Mouse (Mus musculus): ENCODE measurements around the gene Gm10337.

- no peak for TF ChIP-seq POLR2A (IDR thresholded peaks at IDR 0.05; ENCODE audit: borderline replicate concordance, insufficient read depth, low read length)
- TF ChIP-seq CTCF (IDR thresholded peaks at IDR 0.05; ENCODE audit: borderline replicate concordance, insufficient read depth, low read depth, low read length): no peak
These were observed 1.7 kb downstream of the Gm10337 start for GRCm38 (mm10) chr15:102505073-102505769.
